Mouse (Mus musculus): Measurements from ENCODE around the gene S100a10. TPM values are rescaled to one million over a fixed set of nuclear protein-coding genes. Genes with fewer than 3 reads are reported as not detected.

Gene S100a10
- total RNA-seq, 2 experiments from 2014 or later = 21.4 to 23.5 TPM

DNA sequence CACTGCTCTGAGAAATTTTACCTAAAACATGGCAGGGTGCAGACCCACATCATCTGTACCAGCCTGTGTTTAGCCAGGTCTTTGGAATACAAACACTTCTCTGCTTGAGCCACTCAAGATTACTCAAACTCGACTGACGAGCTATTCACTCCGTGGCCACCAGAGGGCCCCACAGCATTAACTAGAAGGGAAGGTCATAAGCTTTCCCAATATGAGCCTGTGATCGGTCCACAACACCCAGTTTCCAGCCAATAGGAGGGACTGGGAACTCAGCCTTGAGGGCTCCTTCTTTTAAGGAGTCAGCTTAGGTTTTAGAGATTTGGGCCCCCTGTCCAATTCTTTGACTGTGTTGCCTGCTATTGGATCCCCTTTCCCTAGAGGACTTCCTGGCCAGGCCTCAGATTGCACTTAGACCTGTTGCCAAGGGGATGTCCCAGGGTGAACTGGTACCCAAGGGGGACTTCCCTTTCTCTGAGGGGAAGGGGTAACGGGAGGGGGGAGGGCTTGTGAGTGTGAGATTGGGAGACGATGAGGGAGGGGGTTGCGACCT, 7.7 kb upstream of the S100a10 start:
- peak; percentile 56 to 86 for DNase-seq (ENCODE audit: low spot score in 2 of 2)

DNA sequence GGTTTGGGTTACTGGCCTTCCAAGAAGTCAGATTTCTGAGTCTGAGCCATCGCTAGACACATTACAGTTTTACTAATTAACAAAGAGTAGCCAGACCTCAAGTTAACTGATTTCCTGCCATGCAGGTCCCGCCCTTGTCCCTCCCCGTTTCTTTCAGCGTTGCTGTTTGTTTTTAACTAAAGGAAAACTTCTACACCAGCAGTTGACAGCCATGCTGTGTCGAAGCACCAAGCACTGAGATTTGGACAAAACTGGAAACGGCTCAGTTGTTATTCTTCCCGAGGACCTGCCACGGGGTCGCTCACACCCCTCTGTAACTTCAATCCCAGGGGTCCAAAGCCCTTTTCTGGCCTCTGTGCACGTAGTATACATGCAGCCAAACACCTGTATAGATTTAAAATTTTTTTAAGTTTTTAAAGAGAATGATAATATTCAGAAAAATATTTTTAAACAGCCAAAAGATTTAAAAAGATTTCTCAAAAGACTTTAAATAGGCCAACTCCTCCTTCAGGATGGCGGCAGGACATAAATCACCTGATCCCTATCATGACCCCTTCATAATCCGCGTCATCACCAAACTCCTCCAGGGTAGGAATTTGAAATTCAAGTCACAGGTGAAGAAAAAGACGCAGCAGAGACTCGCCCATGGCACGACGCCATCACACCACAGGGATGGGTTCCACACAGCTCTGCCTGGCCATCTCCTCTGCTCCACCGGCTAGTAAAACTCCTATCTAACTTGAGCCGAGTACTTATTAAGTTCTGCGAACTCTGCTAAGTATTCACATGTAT, 6.9 kb upstream of the S100a10 start:
- no peak for DNase-seq (ENCODE audit: low spot score in 2 of 2)

GRCm38 (mm10) chr3:93548541-93549266, 6.2 kb upstream of the S100a10 start:
- DNase-seq (ENCODE audit: low spot score in 2 of 2) = no peak

GRCm38 (mm10) chr3:93549986-93550385, 4.9 kb upstream of the S100a10 start:
- no peak for DNase-seq (ENCODE audit: low spot score in 2 of 2)

GRCm38 (mm10) chr3:93551950-93552901, 2.7 kb upstream of the S100a10 start:
- DNase-seq (ENCODE audit: low spot score in 2 of 2) = no peak

DNA sequence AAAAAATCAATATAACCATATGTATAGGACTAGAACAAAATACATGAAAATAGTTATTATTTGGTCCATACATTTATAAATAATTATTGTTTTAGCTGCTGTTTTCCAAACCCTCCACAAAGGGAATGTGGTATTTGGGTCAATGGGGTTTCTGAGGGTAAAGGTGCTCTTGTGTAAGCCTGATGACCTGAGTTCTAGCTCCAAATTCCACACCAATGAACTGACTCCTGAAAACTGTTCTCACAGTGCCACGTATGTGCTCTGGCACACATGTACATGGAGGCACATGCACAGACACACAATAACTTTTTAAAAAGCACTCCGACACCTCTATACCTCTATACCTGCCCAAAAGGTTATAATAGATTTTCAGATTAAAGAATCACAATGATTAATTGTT, 1.6 kb upstream of the S100a10 start:
- no peak for DNase-seq (ENCODE audit: low spot score in 2 of 2)

DNA sequence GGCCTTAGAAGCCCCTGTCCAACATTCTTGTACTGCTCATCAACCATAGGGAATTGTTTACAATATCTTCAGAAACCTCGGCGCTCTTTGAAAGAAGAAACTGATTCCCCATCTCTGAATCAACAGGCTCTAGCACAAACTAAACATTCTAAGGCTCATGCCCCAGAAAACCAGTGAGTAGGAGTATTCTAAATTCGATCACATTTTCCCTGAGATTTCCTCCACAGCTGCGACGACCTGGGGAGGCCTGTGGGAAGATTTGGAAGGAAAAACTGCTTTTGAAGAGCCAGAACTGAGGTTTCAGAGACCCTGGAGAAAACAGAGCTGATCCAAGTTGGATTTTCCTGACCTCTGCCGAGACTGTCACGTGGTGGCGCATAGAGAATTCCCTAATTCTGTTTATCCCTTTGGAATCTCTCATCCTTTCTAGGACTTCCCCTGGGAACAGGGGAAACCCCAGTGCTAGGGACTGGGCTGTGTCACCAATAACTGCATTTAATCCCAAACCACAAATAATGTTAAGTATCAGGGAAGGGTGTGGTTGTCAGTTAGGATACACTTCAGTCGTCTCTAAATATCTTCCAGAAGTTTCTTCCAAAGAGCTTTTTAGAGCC, 1.0 kb upstream of the S100a10 start:
- DNase-seq (ENCODE audit: low spot score in 2 of 2) = no peak

DNA sequence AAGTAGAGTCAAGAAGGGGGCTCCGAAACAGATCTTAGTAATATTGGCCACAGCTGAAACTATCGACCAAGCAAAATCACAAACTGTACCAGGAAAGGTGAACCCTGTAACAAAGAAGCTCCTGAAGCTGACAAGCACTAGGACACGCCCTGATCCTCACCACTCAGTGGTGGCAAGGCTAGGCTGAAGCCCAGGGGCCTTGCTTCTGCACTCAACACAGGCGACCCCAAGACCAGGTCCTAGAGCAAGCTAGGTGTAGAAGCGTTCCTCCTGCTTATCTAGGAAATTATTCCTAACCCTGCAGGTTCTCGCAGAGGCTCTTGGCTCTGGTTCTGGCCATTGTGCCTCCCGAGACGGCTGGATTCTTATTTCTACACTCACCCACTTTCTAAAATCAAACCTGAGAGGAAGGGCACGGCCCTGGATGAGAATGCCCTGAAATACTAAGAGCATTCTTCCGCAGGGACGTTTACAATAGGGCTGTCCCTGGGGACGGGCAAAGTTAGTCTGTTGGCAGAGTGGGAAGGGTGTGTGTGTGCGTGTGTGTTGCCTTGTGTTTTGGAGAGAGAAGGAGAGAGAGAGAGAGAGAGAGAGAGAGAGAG, 400 bp upstream of the S100a10 start:
- no peak for DNase-seq (ENCODE audit: low spot score in 2 of 2)

- no peak for DNase-seq (ENCODE audit: low spot score in 2 of 2)
Observed at GRCm38 (mm10) chr3:93555878-93556254, 986 bp downstream of the S100a10 start.

- DNase-seq (ENCODE audit: low spot score in 2 of 2) = no peak
Observed at GRCm38 (mm10) chr3:93556599-93556998, 1.7 kb downstream of the S100a10 start.

DNA sequence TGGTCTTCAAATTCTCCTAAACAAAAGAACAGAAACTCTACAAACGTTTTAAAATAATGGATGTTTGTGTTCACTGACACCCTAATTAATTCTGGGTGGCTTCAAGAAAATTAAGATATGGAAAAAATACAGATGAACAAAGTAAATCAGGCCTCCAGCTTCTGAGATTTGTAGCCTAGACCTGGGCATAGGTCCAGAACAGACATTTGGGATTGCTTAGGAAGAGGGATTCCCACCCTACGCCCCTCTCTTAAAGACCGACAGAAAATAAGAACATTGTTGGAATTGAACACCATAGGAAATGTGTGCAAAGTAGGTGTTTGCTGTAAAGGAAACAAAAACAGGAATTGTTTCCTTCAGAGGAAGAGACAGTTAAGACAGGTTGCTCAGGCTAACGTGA, 2.6 kb downstream of the S100a10 start:
- no peak for DNase-seq (ENCODE audit: low spot score in 2 of 2)

DNA sequence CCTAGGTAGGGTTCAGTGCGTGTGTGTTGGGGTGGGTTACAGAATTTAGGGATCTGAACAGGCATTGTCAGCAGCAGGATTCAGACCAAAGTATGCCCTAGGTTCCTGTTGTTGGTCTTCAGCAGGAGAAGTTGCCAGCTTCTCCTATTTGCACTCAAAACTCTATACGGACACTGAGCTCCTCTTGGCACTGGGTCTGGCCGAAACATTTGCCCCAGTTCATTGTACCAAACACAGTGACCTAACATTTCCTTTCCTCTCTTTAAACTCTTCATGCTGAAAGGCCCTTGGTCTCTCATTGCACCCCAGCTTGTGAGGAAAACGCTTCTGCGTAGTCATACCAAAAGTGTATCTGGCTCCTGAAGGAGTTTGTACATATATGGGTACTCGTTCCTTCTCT, 5.1 kb downstream of the S100a10 start:
- DNase-seq (ENCODE audit: low spot score in 2 of 2) = no peak

- DNase-seq (ENCODE audit: low spot score in 2 of 2) = no peak
Observed at GRCm38 (mm10) chr3:93562372-93562771, 7.5 kb downstream of the S100a10 start.

- DNase-seq (ENCODE audit: low spot score in 2 of 2) = no peak
Observed at GRCm38 (mm10) chr3:93563216-93563615, 8.3 kb downstream of the S100a10 start.

DNA sequence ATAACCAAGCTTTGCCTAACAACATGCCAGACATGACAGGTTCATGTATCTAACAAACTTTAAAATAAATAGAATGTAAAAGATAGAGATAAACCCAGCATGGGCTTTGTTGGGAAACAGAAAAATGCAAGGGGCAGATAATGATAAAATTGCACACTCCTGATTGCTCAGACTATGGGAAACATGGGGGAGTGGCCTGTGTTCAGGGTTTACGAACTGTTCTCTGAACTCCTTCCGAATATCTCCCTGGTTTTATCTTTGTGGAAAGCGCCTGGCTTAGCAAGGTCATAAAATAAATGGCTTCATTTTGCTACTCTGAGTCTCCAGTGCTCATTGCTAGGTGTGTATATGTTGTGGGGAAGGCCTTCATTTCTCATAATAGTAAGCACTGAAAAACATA, 12.0 kb downstream of the S100a10 start:
- DNase-seq (ENCODE audit: low spot score in 2 of 2) = no peak

- DNase-seq (ENCODE audit: low spot score in 2 of 2) = no peak
Observed at GRCm38 (mm10) chr3:93567721-93568120, 12.8 kb downstream of the S100a10 start.

- peak; percentile 54 to 75 for DNase-seq (ENCODE audit: low spot score in 2 of 2)
Observed at GRCm38 (mm10) chr3:93568428-93569040, 13.7 kb downstream of the S100a10 start.

DNA sequence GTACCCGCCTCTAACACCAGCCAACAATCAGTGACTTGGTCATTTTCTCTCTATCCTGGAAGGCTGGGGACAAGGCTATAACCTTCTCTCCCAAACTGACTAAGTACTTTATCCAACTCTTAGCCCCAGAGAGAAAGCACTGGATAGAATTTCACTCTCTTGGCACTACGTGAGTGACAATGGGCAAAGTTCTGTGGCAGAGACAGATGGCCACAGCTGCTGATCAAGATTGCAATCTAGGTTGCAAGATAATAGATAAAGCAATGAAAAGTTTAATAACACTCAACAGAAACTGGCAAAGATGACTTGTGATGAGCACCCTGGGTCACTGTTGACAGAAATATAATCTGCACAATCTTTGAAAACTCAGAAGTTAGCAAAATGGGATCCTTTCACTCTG, 14.2 kb downstream of the S100a10 start:
- DNase-seq (ENCODE audit: low spot score in 2 of 2) = no peak

- peak in 1 of 2 experiments; percentile 12 for DNase-seq (ENCODE audit: low spot score in 2 of 2)
Observed at GRCm38 (mm10) chr3:93572058-93572791, 17.3 kb downstream of the S100a10 start.
